Mouse (Mus musculus) liver, embryonic 13.5 days (tissue): Measurements from ENCODE around the gene Mapk10. TPM values are rescaled to one million over a fixed set of nuclear protein-coding genes. Genes with fewer than 3 reads are reported as not detected.

Experiments used
- ATAC-seq: fragments of 200-750 bp; cut with Nextera tagmentation; 2 replicates; pipeline ENCODE4 v1.8.0; 2017; ENCODE audit warnings: low read depth, mild to moderate bottlenecking, moderate number of reproducible peaks, moderate library complexity
- DNase-seq: peaks from one replicate; pipeline ENCODE4 v3.0.0; 2022
- H3K27ac ChIP-seq: fragments of 300-500 bp; sonication (generic); 2 replicates; pipeline ENCODE4 v1.5.1; 2015; ENCODE audit warnings: moderate library complexity, mild to moderate bottlenecking, inconsistent platforms
- H3K27me3 ChIP-seq: fragments of 300-500 bp; sonication (generic); 2 replicates; pipeline ENCODE4 v1.6.1; 2015; ENCODE audit warnings: mild to moderate bottlenecking, inconsistent platforms
- H3K36me3 ChIP-seq: fragments of 300-500 bp; sonication (generic); 2 replicates; pipeline ENCODE4 v1.6.1; 2015; ENCODE audit warnings: mild to moderate bottlenecking, inconsistent platforms
- H3K4me1 ChIP-seq: fragments of 300-500 bp; sonication (generic); replicated peaks from 2 replicates; pipeline ENCODE4 v1.6.1; 2015; ENCODE audit warnings: inconsistent platforms
- H3K4me2 ChIP-seq: fragments of 300-500 bp; sonication (generic); 2 replicates; pipeline ENCODE4 v1.6.1; 2015; ENCODE audit warnings: inconsistent platforms, mild to moderate bottlenecking, moderate library complexity
- H3K4me3 ChIP-seq: fragments of 300-500 bp; sonication (generic); replicated peaks from 2 replicates; pipeline ENCODE4 v1.5.1; 2015; ENCODE audit warnings: mild to moderate bottlenecking, inconsistent platforms
- H3K9ac ChIP-seq: fragments of 300-500 bp; sonication (generic); 2 replicates; pipeline ENCODE4 v1.6.1; 2015; ENCODE audit warnings: mild to moderate bottlenecking, inconsistent platforms
- H3K9me3 ChIP-seq: fragments of 300-500 bp; sonication (generic); replicated peaks from 2 replicates; pipeline ENCODE4 v1.6.1; 2016; ENCODE audit warnings: inconsistent platforms
- WGBS: fragments of 180-500 bp; shearing (Covaris S2); methylation state at CpG from one replicate; pipeline ENCODE4 v1.1.7; 2015; ENCODE audit not compliant: insufficient replicate concordance; 5-methylcytosine and 5-hydroxymethylcytosine counted together
- polyA plus RNA-seq: library from polyadenylated mRNA; unstranded; fragments of >200 nt; fragmentation: Nextera tagmentation; extraction: Ambion mirVana; gene quantifications from 2 replicates; pipeline ENCODE4 v1.2.1, GENCODE M21; 2015

The Mapk10 gene
- 0.06 and 0.13 TPM in 2 replicates for polyA plus RNA-seq

DNA sequence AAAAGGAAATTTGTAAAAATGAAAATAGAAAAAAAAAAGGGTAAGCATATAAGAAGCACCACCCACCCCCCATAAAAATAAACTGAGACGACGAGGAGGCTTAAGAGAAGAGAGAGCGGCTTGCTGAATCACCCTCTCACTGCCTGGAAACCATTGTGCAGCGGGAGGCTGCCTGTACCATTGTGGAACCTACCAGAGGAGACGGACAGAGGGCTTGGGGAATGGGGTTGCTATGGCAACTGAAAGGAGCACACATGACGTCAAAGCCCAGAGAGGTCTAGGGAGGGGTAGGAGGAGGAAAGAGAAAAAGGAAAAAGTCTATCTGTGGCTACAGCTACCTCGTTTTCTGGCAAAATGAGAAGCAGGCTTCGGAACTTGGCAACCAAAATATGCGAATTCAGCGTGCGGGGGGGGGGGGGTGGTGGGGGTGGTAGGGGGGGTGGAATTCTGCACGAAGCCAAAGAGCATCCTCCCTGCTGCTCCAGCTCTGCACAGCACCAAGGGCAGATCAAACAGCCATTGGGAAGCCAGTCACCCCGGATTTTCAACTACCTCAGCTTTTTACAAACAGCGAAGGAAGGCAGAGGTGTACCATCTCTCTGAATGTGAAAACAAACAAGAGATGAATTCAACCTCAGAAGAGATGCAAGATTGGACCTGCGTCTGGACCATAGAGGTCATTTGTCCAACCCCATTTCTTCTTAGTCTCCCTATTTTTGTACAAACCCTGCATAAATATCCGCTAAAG is at the start of gene Mapk10:
Gene Mapk10, minus strand, starts transcription at position 234 of the 748 bp plus-strand sequence.
- no peak within 1 kb of the TSS for H3K4me2 ChIP-seq

GRCm38 (mm10) chr5:103256144-103256543 is 45.0 kb upstream of the Mapk10 start:
- Histone ChIP-seq H3K27ac (no peak overlapping the region), H3K36me3 (no peaks in the 10 kb centered on the region), H3K27me3 (no peaks in the 10 kb centered on the region), H3K9ac (no peak overlapping the region), H3K4me3 (no peak overlapping the region), H3K9me3 (no peaks in the 10 kb centered on the region), H3K4me1 (no peaks in the 10 kb centered on the region), H3K4me2 (no peak overlapping the region)
- DNase-seq (no peak), ATAC-seq (no peak)
- 68% methylated on average over 5 of the region's 5 CpGs for WGBS

More for the DNA sequence above, at the start of gene Mapk10:
- H3K27ac ChIP-seq = no peak within 1 kb of the TSS
- no peaks in the 10 kb centered on the region for H3K36me3 ChIP-seq
- H3K4me1 ChIP-seq = no peaks in the 10 kb centered on the region
- H3K9me3 ChIP-seq = no peaks in the 10 kb centered on the region
- no peak within 1 kb of the TSS for H3K9ac ChIP-seq
- H3K4me3 ChIP-seq = no peak within 1 kb of the TSS
- no peaks in the 10 kb centered on the region for H3K27me3 ChIP-seq
- DNase-seq (no peak), ATAC-seq (no peak)
- WGBS = 9% methylated on average over 16 of the region's 16 CpGs

DNA sequence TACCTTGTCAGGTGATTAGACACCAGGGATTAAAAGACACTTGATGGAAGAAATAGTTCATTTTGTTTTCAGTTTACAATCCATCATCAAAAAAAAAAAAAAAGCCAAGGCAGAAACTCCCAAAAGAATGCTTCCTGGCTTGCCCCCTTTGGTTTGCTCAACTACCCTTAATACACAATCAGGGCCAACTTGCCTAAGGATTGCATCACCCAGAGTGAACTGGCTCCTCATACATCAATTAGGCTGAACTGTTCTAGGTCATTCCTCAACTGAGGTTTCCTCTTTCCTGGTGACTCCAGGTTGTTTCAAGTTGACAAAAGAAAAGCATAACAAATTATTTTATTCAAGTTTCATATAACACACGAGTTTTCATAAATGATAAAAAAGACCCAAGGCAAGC is 31.3 kb upstream of the Mapk10 start:
- ATAC-seq (no peak), DNase-seq (no peak)
- 43% methylated on average over 1 of the region's 1 CpGs for WGBS
- Histone ChIP-seq H3K27ac (no peak overlapping the region), H3K27me3 (no peaks in the 10 kb centered on the region), H3K4me2 (no peak overlapping the region), H3K4me3 (no peak overlapping the region), H3K36me3 (no peaks in the 10 kb centered on the region), H3K4me1 (no peaks in the 10 kb centered on the region), H3K9me3 (no peaks in the 10 kb centered on the region), H3K9ac (no peak overlapping the region)

GRCm38 (mm10) chr5:103231822-103232221 is 20.7 kb upstream of the Mapk10 start:
- 50% methylated on average over 4 of the region's 4 CpGs for WGBS
- no peak overlapping the region for H3K4me3 ChIP-seq

GRCm38 (mm10) chr5:103230334-103230733 is 19.2 kb upstream of the Mapk10 start:
- Histone ChIP-seq H3K4me2 (no peak overlapping the region), H3K27me3 (no peaks in the 10 kb centered on the region), H3K36me3 (no peaks in the 10 kb centered on the region), H3K4me3 (no peak overlapping the region), H3K27ac (no peak overlapping the region), H3K9ac (no peak overlapping the region), H3K9me3 (no peaks in the 10 kb centered on the region), H3K4me1 (no peaks in the 10 kb centered on the region)
- ATAC-seq (no peak), DNase-seq (no peak)
- 55% methylated on average over 5 of the region's 5 CpGs for WGBS

More at GRCm38 (mm10) chr5:103231822-103232221, 20.7 kb upstream of the Mapk10 start:
- no peak for ATAC-seq
- H3K27me3 ChIP-seq = no peaks in the 10 kb centered on the region
- no peak overlapping the region for H3K4me2 ChIP-seq
- H3K36me3 ChIP-seq = no peaks in the 10 kb centered on the region
- no peaks in the 10 kb centered on the region for H3K4me1 ChIP-seq
- H3K27ac ChIP-seq = no peak overlapping the region
- no peak overlapping the region for H3K9ac ChIP-seq
- no peaks in the 10 kb centered on the region for H3K9me3 ChIP-seq
- DNase-seq = no peak

DNA sequence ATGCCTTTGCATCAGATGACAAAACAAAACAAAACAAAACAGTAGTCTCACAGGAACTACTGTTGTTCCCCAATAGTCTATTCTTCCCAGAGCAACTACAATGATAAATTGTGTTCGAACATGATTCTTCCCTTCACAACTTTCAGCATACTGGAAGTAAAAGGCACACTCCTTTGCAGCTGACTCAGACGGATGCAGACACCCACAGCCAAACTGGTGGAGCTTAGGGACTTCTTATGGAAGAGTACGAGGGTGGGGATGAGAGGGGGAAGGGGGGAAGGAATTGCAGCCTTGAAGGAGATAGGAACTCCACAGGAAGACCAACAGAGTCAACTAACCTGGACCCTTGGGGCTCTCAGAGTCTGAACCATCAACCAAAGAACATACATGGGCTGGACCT is 18.2 kb upstream of the Mapk10 start:
- ATAC-seq = no peak
- no peaks in the 10 kb centered on the region for H3K9me3 ChIP-seq
- no peak for DNase-seq
- H3K36me3 ChIP-seq = no peaks in the 10 kb centered on the region
- no peak overlapping the region for H3K27ac ChIP-seq
- H3K4me3 ChIP-seq = no peak overlapping the region
- no peaks in the 10 kb centered on the region for H3K27me3 ChIP-seq
- no peak overlapping the region for H3K4me2 ChIP-seq
- WGBS = 43% methylated on average over 3 of the region's 3 CpGs
- H3K4me1 ChIP-seq = no peaks in the 10 kb centered on the region
- H3K9ac ChIP-seq = no peak overlapping the region

DNA sequence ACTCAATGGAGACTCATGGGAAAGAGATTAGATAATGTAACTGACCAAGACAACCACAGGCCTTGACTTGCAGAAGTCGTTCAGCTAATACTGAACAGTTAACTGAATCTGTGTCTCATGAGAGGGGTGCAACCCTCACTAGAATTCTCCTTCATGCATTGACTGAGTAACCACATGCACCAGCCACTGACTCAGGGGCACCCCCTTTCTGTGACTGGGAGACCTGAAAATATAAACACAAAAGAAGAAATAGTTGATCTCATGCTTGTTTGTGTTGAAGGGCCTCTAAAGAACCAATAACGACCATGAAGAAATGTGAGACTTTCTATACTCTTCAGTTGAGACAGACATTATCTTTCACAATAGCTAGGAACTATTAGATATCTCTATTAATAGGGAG is 10.9 kb upstream of the Mapk10 start:
- Histone ChIP-seq H3K4me2 (no peak overlapping the region), H3K4me3 (no peak overlapping the region), H3K27me3 (no peaks in the 10 kb centered on the region), H3K36me3 (no peaks in the 10 kb centered on the region), H3K9ac (no peak overlapping the region), H3K27ac (no peak overlapping the region), H3K4me1 (no peaks in the 10 kb centered on the region), H3K9me3 (no peaks in the 10 kb centered on the region)
- 34% methylated on average over 2 of the region's 2 CpGs for WGBS
- ATAC-seq (no peak), DNase-seq (no peak)

DNA sequence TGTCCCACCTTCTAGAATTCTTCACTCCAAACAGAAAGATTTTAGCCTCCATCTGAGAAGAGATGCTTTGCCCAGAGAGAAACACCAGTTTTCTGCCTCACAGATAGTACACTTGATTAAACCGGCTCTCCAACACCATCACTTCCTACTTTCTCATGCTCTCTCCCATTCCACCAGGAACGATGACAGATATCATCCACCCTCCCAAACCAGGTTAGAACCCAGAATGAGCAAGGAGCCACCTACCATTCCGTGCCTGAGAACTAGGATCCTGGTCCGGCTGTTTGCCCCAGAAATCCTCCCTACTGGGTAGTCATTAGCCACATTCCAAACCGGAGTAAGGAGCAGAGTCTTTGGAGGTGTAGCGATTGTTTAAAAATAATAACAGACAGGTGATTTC is 490 bp downstream of the Mapk10 start:
- 34% methylated on average over 6 of the region's 6 CpGs for WGBS
- Histone ChIP-seq H3K4me2 (no peak overlapping the region), H3K9me3 (no peaks in the 10 kb centered on the region), H3K4me3 (no peak overlapping the region), H3K27me3 (no peaks in the 10 kb centered on the region), H3K4me1 (no peaks in the 10 kb centered on the region), H3K9ac (no peak overlapping the region), H3K27ac (no peak overlapping the region), H3K36me3 (no peaks in the 10 kb centered on the region)
- no peak for DNase-seq
- no peak for ATAC-seq

DNA sequence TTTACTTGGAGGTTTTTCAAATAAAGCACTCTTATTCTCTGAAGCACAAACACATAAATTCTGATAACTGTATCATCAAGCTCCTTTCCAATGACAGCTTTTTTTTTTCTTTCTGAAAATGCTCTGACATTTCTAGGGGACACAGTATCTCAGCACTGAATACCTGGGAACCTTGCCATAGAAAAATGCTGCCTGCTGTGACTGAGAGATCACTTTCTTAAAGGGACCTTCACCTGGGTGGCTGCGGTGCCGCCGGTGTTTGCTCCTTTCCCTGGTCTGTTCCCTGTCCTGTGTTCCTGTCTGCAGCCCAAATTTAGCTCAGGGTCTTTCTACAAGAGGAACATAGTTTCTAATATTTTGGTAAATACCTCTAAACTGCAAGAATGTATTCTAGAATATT is 1.1 kb downstream of the Mapk10 start:
- H3K9me3 ChIP-seq = no peaks in the 10 kb centered on the region
- no peak overlapping the region for H3K9ac ChIP-seq
- ATAC-seq (no peak), DNase-seq (no peak)
- WGBS = 57% methylated on average over 3 of the region's 3 CpGs
- H3K4me2 ChIP-seq = no peak overlapping the region
- H3K4me3 ChIP-seq = no peak overlapping the region
- no peaks in the 10 kb centered on the region for H3K27me3 ChIP-seq
- no peaks in the 10 kb centered on the region for H3K36me3 ChIP-seq
- H3K27ac ChIP-seq = no peak overlapping the region
- H3K4me1 ChIP-seq = no peaks in the 10 kb centered on the region

DNA sequence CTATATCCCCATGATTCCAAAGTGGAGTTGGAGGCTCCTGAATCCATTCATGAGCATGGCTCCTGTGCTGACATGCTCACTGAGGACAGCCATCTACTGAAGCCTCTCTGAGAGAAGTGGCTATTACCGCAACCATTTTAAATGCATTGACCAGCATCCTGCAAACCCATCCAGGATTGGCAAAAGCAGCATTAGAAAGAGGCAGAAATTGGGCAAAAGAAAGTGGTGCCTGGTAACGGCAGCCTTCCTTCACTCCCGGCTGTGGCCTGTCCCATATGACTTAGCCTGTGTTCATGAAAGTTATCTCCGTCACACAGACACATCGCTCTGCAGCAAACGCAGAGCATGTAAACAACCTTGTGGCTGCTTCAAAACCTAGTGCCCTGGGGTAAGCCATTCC is 1.6 kb downstream of the Mapk10 start:
- no peak for ATAC-seq

DNA sequence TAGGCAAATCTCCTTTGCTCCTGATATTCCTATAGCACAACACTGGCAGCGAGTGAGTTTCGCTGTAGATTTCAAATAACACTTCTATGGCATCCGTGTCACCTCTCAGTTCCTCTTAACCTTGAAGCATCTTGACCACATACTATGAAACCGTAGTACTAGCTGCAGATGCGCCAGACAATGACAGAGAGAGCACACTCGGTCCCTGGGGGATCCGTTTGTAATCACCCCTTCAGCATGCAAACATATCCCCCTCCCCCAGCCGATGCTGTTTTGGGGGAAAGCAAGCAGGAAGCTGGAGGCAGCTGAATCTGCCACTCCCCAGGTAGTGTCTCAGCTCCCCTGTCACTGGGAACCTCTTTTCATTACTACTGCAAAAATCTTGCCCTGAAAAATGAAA is 2.3 kb downstream of the Mapk10 start:
- Histone ChIP-seq H3K4me1 (no peaks in the 10 kb centered on the region), H3K4me2 (no peak overlapping the region), H3K36me3 (no peaks in the 10 kb centered on the region), H3K27ac (no peak overlapping the region), H3K4me3 (no peak overlapping the region), H3K9ac (no peak overlapping the region), H3K9me3 (no peaks in the 10 kb centered on the region), H3K27me3 (no peaks in the 10 kb centered on the region)
- no peak for ATAC-seq
- no peak for DNase-seq
- 43% methylated on average over 8 of the region's 8 CpGs for WGBS

More for the DNA sequence above, 1.6 kb downstream of the Mapk10 start:
- Histone ChIP-seq H3K36me3 (no peaks in the 10 kb centered on the region), H3K4me2 (no peak overlapping the region), H3K4me1 (no peaks in the 10 kb centered on the region), H3K9me3 (no peaks in the 10 kb centered on the region), H3K27me3 (no peaks in the 10 kb centered on the region), H3K4me3 (no peak overlapping the region), H3K27ac (no peak overlapping the region), H3K9ac (no peak overlapping the region)
- DNase-seq = no peak
- WGBS = 53% methylated on average over 6 of the region's 6 CpGs

- Histone ChIP-seq H3K27me3 (no peaks in the 10 kb centered on the region), H3K36me3 (no peaks in the 10 kb centered on the region), H3K27ac (no peak overlapping the region), H3K4me2 (no peak overlapping the region), H3K9ac (no peak overlapping the region), H3K9me3 (no peaks in the 10 kb centered on the region; the same call in 1 of the 2 replicates), H3K4me3 (no peak overlapping the region), H3K4me1 (no peaks in the 10 kb centered on the region)
- 61% methylated on average over 10 of the region's 10 CpGs for WGBS
- ATAC-seq (no peak), DNase-seq (no peak)
Observed at GRCm38 (mm10) chr5:103208021-103208511, 3.1 kb downstream of the Mapk10 start.
